Mouse (Mus musculus): ENCODE measurements around the gene Fbxl13.

DNA sequence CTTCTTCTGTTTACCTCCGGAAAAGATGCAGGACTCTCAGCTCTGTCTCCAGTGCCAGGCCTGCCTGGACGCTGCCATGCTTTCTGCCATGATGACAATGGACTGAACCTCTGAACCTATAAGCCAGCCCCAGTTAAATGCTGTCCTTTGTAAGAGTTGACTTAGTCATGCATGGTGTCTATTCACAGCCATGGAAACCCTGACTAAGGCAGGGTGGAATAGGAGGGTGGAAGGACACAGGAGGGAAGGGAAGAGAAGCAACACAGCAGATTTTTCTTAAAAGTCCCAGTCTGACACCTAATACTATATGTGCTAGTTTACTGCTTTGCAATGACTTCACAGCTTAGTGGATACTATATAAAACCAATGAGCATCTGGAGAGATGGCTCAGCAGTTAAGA is 154.0 kb downstream of the Fbxl13 start:
- TF ChIP-seq CTCF (IDR thresholded peaks at IDR 0.05; ENCODE audit: low read depth) (no peak), EP300 (IDR thresholded peaks at IDR 0.05; ENCODE audit: low read depth) (no peak)

All from liver, embryonic 14.5 days (tissue).